Mouse (Mus musculus) right cerebral cortex, postnatal 10 days (tissue): ENCODE measurements around the gene Vash2.
A peak's percentile ranks its signal among the peaks of the same experiment; 100 is the strongest.

Experiments
- DNase-seq, 2 experiments: peaks; one replicate each; pipeline ENCODE4 v3.0.0; 2021; ENCODE audit warnings: low spot score in 2 of 2

Vash2 gene

DNA sequence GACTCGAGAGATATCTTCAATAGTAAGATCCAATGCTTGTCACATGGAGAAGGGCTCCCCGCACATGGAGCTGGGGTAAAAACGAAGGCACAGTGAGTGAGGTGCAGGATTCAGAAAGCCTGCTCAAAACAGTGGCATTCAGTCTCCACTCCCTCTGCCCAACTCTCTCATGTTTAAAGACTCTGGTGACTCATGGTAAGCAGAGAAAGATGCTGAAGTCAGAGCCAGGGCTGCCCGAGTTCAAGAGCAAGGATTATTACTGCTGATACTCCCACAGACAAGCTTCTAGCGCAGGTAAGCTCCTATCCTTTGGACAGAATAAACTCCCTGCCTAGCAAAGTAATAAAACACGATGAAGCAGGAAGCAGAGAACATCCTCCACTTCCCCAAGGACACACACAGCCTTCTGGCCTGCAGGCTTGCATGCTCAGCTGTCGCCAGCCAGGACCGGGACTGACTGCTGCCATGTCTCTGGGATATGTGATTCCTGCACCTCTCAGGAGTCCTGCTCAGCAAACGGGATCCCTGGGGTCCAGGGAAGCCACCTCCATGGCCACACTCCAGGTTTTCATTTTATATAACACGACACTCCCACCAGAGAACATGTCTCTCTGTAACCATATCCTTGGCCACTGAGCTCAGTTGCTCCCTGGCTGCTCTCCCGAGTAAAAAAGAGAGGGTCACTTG is 2.1 kb downstream of the Vash2 start:
- DNase-seq: no peak

- no peak for DNase-seq
These were observed 4.3 kb downstream of the Vash2 start for GRCm38 (mm10) chr1:190974833-190975232.

DNA sequence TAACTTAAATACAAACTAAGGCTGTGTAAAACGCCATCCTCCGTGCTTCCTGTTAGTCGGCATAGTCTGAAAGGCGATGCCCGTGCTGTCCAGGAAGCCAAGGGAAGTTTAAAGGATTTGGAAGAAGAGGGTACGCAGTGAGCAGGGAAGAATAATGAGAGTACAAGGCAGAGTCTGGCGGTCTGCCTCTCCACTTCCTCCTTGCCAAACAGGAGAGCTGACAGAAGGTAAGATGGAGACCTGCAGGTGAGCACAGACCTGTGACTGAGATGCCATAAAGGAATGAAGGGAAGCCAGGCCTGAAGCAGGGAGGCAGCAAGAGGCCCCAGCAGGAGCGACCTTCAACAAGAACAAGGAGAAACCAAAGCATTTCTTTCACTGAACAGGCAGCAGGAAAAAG is 4.9 kb downstream of the Vash2 start:
- no peak for DNase-seq

GRCm38 (mm10) chr1:190972612-190973192 is 6.4 kb downstream of the Vash2 start:
- DNase-seq: peak in 1 of 2 experiments; percentile 53

DNA sequence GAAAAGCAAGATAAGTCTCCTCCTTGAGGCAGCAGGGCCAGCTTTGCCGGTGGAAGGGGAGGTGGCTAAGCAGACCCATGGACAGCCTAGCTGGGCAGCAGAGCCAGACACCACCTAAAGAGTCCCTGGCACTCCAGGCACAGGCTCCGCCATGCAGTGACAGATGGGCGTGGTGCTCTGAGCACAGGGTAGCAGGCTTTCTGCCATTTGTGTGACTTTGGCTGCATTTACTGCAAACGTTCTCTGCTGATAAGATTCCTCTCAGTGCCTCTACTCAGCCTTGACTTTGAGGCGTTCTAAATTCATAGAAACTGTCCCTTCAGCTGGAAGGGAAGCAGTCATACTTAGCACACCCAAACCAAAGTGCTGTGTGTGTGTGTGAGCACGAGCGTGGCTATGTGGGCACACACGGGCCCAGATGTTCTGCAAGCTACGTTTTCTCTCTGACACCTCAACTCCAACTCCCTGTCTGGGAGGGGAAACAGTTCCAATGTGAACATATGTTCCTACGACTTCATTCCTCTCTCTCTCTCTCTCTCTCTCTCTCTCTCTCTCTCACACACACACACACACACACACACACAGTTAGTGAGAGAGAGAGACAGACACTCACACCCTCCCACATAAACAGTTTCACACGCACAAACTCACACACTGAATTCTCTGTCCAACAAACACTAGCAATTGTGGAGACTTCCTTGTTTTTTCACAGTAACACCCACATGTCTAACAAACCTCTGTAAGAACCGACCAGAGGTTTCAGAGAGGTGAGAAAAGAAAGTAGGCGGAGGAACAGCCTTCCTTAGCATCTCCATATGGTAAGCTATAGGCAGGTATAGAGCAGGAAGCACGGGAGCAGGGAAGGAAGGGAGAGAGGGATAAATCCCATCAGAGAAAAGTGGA is 7.1 kb downstream of the Vash2 start:
- no peak for DNase-seq

GRCm38 (mm10) chr1:190968010-190968409 is 11.1 kb downstream of the Vash2 start:
- DNase-seq: no peak

DNA sequence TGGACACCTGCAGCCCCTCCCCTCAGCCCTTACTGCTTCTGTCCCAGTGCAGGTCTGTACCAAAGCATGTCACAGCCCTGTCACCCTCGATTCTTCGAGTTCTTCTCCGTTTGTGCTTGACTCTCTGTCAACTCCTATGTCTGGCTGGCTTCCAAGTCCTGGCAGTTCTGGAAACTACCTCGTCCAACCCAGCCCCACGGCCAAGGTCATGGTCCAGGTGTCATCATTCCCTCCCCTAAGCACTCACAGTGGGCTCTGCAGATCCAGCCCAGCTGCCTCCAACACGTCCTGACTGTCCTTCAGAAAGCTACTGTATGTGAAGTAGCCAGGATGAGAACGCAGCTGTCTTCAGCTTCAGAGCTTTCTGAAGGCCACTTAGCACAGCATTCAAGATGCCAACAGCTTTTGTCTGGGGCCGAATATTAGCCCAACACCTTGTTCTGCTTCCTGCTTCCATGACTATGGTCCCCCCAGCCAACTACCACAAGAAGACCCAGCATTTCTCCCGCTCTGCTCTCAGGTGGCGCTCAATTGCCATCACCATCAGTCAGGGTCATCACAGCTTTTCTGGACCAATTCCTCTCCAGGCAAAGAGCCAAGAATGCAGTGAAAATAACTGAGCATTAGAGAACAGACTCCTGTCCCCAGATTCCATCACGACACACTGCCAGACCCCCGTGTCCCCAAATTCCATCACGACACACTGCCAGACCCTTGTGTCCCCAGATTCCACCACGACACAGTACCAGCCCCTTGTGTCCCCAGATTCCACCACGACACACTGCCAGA is 13.9 kb downstream of the Vash2 start:
- no peak for DNase-seq

GRCm38 (mm10) chr1:190962760-190963159 is 16.3 kb downstream of the Vash2 start:
- DNase-seq: no peak

DNA sequence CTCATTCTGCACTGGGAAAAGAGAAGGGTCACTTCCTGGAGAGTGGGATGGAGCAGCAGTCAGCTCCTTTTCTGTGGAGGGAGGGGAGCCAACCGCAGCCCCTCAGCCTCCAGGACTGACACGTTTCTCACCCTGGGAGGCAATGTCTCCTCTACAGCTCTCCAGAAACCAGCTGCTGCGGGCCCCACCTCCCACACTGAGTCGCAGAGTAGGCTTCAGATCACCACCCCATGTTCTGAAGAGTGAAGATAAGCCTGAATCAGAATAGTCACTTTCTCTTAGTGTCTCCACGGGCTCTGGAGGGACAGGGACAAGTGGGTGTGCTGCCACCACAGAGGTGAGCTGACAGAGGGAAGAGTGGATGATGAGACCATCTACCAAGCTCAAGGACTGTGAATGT is 20.3 kb downstream of the Vash2 start:
- no peak for DNase-seq

DNA sequence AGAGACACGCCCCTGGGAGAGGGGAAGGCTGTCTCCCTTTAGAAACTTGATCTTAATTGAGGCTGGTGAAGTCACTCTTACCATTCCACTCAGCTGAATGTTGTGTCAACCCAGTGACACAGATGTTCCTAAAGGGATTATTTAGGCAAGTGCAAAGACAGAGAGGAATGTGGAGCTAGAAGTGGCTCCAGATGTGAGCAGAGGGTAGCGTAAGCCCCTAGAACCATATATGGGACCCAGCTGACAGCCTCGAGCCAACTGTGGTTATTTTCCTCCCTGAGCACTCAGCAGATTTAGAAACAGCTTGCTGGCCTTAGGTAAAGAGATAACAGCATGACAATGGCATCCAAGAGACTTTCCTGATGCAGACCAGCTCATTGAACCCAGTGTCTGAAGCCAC is 26.1 kb downstream of the Vash2 start:
- DNase-seq: no peak

DNA sequence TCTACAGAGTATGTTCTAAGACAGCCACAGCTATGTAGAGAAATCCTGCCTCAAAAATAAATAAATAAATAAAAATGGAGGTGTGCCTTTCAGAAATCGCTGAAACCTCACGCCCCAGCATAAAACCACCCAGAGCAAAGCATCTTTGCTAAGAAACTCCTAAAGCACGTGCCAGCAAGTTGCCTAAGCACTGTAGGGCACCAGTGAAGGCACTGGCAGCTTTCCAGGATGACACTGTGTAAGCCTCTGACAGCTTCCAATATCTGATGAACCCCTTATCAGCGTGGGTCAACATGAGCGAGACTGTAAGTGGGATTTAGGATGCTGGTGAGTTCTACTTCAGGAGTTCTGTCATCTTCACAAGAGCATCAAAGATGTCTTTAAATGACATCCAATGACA is 28.1 kb downstream of the Vash2 start:
- DNase-seq: no peak

DNA sequence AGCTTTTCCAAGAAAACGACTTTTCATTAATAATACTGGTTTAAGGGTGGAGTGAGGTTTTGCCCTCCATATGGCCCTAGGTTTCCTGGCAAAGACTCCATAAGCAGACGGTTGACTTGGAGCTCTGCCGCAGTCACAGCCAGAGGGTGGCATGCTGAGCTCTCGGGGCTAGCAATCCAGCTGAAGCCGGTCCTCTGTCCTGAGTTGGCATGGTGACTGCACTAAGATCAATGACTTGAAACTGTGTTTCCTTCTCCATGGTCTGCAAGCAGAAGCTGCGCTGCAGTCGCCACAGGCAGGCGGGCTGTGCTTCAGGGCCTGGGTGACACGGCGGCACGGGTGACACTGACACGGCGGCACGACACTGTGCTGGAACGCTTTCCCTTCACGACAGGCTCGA is 30.2 kb downstream of the Vash2 start:
- no peak for DNase-seq

DNA sequence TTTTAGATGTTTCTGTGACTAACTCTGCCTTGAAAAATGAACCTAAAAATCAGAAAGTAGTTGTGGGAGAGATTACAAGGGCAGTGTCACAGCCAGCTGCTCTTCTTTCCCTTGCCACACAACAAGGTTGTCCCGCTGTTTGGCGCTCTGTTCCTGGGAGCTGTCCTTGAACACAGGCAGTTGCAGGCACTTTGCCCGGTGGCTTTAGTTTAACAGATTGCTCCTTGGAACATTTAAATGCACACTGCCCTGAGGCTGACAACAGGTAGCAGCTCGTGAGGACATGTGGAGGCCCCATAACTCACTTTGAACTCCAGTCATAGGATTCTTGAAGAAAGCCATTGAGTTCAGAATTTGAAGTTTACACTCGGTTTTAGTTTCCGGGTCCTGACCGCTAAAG is 30.7 kb downstream of the Vash2 start:
- DNase-seq: no peak

DNA sequence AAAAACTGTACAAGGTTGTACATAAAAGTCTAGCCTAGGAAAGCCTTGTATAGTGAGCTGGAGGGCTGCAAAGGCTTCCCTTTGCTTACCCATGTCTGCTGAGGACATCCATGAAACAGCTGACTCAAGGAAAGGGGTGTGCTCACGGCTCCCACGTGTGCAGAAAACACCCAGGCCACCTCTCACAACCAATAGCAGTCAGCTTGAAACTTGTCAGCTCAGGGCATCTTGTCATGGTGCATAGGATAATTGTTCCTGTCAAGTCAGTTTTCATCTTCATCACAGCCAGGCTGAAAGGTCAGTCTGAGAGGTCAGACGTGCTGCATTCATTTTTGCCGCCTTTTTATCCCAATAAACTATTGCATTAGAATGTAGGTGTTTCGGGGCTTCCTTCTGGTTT is 31.1 kb downstream of the Vash2 start:
- DNase-seq: no peak

DNA sequence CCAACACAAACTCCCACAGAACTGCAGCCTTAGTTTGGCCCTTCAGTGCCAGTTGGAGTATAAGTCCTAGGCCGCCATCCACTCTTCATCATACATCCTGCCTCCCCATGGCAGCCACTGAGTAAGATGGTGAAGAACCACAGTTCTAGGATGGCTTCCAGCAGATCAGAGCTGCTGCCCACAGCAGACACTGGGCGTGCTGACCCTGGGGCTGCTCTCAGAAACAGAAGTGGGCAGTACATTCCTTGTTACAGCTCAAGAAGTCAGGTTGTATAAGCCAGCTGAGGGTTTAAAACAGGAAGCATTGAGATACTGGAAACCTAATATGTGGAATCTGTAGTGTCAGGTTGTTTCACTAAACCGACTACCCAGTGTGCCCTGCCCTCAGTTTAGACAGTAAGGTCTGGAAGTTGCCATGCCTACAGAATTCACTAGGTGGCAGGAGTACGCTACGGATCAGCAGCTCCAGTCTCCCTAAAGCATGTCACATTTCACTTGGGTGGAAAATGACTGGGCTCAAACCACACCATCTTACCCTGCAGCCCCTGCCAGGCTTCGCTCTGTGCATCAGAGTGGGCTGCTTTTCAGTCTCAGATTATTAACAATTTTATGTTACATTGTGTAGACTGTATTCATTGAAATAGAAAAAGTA is 34.9 kb downstream of the Vash2 start:
- peak; percentile 79 to 84 for DNase-seq

DNA sequence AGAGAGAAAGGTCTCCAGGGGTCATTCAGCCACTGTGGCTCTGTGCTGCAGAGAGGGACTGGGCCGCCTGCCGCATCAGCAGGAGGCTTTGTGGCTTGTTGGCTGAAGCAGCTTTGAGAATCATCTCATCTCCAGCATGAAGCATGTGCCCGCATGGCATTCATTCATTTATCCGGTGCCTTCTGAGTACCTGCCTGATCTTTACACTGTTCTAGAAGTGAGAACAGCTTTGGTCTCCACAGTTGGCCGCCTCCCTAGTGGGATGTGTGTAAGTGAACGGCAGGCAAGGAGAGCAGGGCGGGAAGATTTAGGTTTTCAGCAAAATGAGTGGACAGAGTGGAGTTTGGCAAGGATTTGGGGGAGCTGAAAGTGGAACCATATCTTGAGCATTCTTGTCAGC is 39.3 kb downstream of the Vash2 start:
- no peak for DNase-seq

DNA sequence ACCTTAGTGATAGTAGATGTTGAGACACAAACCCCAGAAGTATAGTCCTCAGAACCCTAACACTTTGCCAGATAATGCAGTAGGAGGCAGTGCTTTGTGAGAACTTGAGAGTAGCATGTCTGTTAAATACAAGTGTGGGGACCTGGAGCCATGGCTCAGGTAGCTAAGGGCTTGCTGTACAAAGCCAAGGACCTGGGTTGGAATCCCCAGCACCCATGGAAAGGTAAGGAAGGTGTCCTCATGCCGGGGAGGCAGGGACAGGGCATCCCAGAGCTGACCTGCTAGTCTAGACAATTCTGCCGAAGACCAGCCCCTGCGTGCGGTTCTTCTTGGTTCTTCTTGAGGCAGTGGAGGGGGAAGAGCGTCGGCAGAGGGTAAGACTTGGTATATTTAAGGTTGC is 48.9 kb downstream of the Vash2 start:
- no peak for DNase-seq

- DNase-seq: peak; percentile 43 to 52
These were observed 49.9 kb downstream of the Vash2 start for GRCm38 (mm10) chr1:190929010-190929695.

DNA sequence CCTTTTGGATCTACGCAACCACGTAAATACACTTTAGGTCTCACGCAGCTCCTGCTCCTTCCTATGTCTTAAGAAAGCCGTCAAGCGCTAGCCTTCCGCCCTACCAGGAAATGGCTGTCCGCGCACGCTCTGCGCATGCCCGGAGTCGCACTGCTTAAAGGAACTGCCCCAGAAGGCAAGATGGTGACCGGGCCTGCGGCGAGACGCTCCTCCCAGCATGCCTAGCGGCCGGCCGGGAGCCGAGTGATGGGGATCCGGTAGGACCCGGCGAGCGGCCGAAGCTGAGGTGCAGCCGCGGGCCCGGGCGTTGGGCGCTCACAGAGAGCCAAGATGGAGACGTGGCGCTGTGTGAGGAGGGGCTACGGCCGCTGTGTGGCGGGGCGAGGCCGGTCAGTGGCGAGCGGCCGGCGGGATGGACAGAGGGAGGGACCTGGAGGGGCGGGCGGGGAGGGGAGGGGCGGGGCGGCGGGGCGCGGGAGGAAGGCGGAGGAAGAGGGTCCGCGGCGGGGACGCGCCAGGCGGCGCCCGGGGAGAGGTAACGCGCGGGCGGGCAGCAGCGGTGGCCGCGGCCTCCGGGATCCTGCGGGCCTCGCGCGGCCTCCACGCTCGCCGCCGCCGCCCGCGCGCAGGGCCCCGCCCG is 50.6 kb downstream of the Vash2 start:
- DNase-seq: peak; percentile 98

DNA sequence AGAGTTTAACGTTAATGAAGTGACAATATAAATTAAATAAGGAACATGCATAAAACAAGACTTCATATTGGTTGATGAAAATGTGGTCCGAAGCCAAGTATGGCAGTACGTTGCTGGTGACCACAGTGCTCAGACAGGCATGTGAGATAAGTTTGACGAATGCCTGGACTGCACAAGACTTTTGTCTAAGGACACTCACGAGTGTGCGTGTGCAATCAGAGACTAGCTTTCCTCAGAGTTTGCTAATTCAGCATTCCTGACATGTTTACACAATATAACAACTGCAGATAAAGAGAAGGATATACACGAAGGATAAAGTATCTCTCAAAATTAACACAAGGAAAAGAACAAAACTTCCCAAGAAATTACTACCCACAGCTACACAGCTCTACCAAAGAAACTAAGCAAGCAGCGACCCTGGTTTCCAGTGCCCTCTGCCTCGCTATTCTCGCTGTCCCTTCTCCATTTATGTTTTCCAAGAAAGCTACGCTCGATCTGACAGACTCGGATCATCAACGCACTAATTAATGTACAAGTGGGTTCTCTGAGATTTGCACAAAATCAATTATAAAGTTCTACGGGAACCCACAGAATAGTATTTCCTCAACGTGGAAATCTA is 51.2 kb downstream of the Vash2 start:
- no peak for DNase-seq
